Mouse (Mus musculus) stomach, postnatal 0 days (tissue): ENCODE measurements around the gene Ctrb1. TPM values are rescaled to one million over a fixed set of nuclear protein-coding genes. Genes with fewer than 3 reads are reported as not detected.

Source experiments
- ATAC-seq: fragments of 200-750 bp; cut with Nextera tagmentation; 2 replicates; pipeline ENCODE4 v1.8.0; 2017; ENCODE audit not compliant: low FRiP score, low TSS enrichment
- DNase-seq: peaks from one replicate; pipeline ENCODE4 v3.0.0-alpha.2; 2016; ENCODE audit warnings: low spot score
- H3K27ac ChIP-seq: fragments of 300-500 bp; sonication (generic); replicated peaks from 2 replicates; pipeline ENCODE4 v1.5.1; 2014; ENCODE audit warnings: mild to moderate bottlenecking, control low read depth
- H3K27me3 ChIP-seq: fragments of 300-500 bp; sonication (generic); 2 replicates; pipeline ENCODE4 v1.6.1; 2014; ENCODE audit warnings: low read length; ENCODE audit not compliant: control insufficient read depth, insufficient read depth
- H3K36me3 ChIP-seq: fragments of 300-500 bp; sonication (generic); 2 replicates; pipeline ENCODE4 v1.6.1; 2014; ENCODE audit warnings: low read length, mixed read lengths; ENCODE audit not compliant: control insufficient read depth, insufficient read depth
- H3K4me1 ChIP-seq: fragments of 300-500 bp; sonication (generic); replicated peaks from 2 replicates; pipeline ENCODE4 v1.6.1; 2014; ENCODE audit warnings: antibody characterized with exemption; ENCODE audit not compliant: control insufficient read depth, insufficient read depth
- H3K4me2 ChIP-seq: fragments of 300-500 bp; sonication (generic); replicated peaks from 2 replicates; pipeline ENCODE4 v1.6.1; 2014; ENCODE audit warnings: low read depth, mild to moderate bottlenecking, control low read depth, moderate library complexity
- H3K4me3 ChIP-seq: fragments of 300-500 bp; sonication (generic); 2 replicates; pipeline ENCODE4 v1.5.1; 2014; ENCODE audit warnings: low read depth, low read length, control low read depth
- H3K9ac ChIP-seq: fragments of 300-500 bp; sonication (generic); 2 replicates; pipeline ENCODE4 v1.6.1; 2014; ENCODE audit warnings: mild to moderate bottlenecking, low read length, control low read depth, mixed read lengths
- H3K9me3 ChIP-seq: fragments of 300-500 bp; sonication (generic); 2 replicates; pipeline ENCODE4 v1.6.1; 2016; ENCODE audit warnings: low read length; ENCODE audit not compliant: control insufficient read depth
- CTCF ChIP-seq: IDR thresholded peaks from 2 replicates; pipeline ENCODE4 v1.5.1; 2016; ENCODE audit warnings: antibody characterized with exemption, low read depth, mild to moderate bottlenecking, moderate library complexity
- EP300 ChIP-seq: optimal IDR thresholded peaks from 2 replicates; pipeline ENCODE3; 2016; ENCODE audit warnings: antibody characterized with exemption
- WGBS: fragments of 180-500 bp; shearing (Covaris S2); extraction: QIAGEN DNeasy Blood & Tissue Kit; methylation state at CpG from one replicate; pipeline ENCODE4 v1.1.7; 2014; 5-methylcytosine and 5-hydroxymethylcytosine counted together
- polyA plus RNA-seq: library from polyadenylated mRNA; unstranded; fragments of >200 nt; fragmentation: Nextera tagmentation; extraction: Ambion mirVana; gene quantifications from 2 replicates; pipeline ENCODE4 v1.2.1, GENCODE M21; 2015

The Ctrb1 gene
- polyA plus RNA-seq, 1 experiment from 2014 or later = 24.1 TPM

DNA sequence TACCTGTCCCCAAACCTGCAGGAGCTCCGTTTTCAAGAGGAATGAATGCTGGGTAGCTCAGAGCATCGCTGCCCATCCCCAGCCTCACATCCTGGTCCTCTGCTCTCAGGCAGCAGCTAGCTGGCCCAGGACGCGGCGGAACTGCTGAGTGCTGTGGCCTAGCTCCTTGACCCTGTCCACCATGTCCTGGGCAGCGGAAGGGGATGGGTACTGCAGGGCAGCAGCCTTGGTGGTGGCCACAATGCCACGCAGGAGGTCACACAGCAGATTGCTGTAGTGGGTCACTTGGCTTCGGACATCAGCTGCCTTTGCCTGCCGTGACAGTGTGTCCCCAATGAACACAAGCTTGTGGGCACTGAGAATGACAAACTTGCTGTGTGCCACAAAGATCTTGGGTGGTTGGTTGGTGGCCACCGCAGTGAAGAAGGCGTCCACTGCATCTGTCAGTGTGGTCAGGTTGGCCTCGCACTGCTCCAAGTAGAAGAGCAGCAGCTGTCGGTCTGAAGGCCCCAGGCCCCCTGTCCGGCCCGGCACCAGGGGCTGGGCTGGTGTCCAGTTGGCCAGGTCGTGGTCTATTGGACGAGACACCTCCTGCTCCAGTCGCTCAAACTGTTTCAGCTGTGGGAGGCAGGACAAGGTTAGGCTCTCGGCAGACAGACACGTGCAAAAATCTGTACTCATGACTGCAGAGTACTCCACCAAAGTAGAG lies 20.1 kb upstream of the Ctrb1 start:
- H3K36me3 ChIP-seq = peaks cover 22% of the 10 kb centered on the region

DNA sequence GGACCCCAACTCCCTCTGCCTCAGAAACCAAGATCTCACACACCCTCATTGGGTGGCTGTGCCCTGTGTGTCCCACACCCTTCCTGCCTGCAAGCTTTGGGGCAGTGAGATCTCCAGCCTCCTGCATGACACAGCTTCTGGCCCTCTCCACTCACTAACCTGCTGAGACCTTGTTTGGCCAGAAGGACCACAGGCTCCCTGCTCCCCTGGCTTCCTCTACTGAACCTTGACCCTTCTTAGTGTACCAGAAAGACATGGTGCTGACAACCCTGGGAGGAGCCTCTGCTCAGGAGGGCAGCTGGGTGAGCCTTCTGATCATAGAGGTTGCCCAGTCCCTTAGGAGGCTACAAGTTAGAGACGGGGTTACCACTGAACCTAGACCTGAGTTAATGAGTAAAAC lies 18.4 kb upstream of the Ctrb1 start:
- peak; percentile 39 for DNase-seq
- Histone ChIP-seq H3K36me3 (peaks cover 18% of the 10 kb centered on the region), H3K4me2 (no peak overlapping the region), H3K27ac (peak overlapping the region; percentile 75), H3K4me3 (no peak overlapping the region), H3K27me3 (no peaks in the 10 kb centered on the region), H3K9me3 (no peaks in the 10 kb centered on the region), H3K4me1 (no peaks in the 10 kb centered on the region), H3K9ac (0 out of 2 replicates have a peak overlapping the region, but pooled peaks have one; percentile 8)
- TF ChIP-seq EP300 (no peak), CTCF (no peak)
- ATAC-seq = no peak
- WGBS = 71% methylated on average over 1 of the region's 1 CpGs

More for the DNA sequence above, 20.1 kb upstream of the Ctrb1 start:
- Histone ChIP-seq H3K4me1 (no peaks in the 10 kb centered on the region), H3K27ac (no peak overlapping the region), H3K27me3 (no peaks in the 10 kb centered on the region), H3K9me3 (no peaks in the 10 kb centered on the region), H3K4me2 (no peak overlapping the region), H3K9ac (no peak overlapping the region), H3K4me3 (no peak overlapping the region)
- 87% methylated on average over 20 of the region's 20 CpGs for WGBS
- ATAC-seq (no peak), DNase-seq (peak; percentile 14)
- TF ChIP-seq CTCF (no peak), EP300 (no peak)

DNA sequence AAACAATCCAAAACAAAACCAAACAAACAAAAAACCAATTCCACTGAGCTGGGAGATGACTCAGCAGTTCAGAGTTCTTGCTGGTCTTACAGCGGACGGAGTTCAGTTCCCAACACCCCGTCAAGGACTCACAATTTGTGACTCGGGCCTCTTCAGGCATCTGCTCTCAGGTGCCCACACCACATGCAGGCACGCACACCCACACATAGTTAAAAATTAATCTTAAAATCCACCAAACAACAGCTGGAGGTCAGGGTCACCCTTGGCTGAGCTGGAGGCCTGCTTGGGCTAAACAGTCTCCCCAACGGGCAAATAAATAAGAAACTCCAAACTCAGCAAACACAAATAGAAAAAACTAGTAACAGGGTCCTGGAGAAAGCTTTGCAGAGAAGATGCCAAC lies 17.5 kb upstream of the Ctrb1 start:
- Histone ChIP-seq H3K9me3 (no peaks in the 10 kb centered on the region), H3K36me3 (peaks cover 10% of the 10 kb centered on the region), H3K4me1 (no peaks in the 10 kb centered on the region), H3K27me3 (no peaks in the 10 kb centered on the region), H3K9ac (no peak overlapping the region), H3K4me2 (no peak overlapping the region), H3K4me3 (no peak overlapping the region), H3K27ac (peak overlapping the region; percentile 75)
- ATAC-seq (no peak), DNase-seq (peak; percentile 49)
- WGBS = 52% methylated on average over 6 of the region's 6 CpGs
- TF ChIP-seq EP300 = no peak
- no peak for TF ChIP-seq CTCF

DNA sequence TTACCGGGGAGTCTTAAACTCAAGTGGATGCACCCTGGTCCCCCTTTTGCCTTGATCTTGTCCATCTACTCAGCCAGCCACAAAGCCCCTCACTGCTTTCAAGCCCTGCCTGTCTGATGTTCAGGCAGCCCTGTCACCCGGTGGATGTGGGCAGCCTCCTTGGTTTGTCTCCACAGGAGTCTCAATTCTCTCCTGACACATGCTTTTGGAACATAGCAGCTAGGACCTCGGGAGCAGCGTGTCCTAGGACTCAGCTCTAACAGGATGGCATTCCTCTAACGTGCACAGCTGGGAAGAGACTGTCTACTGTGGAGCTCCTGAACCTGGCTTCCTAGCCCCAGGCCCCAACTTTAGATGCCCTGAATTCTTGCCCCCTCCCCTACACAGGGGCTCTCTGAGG lies 14.9 kb upstream of the Ctrb1 start:
- DNase-seq (no peak), ATAC-seq (no peak)
- no peak overlapping the region for H3K4me2 ChIP-seq
- H3K36me3 ChIP-seq = peaks cover 1% of the 10 kb centered on the region; the same call in 1 of the 2 replicates
- H3K4me3 ChIP-seq = no peak overlapping the region
- 48% methylated on average over 5 of the region's 5 CpGs for WGBS
- H3K9me3 ChIP-seq = no peaks in the 10 kb centered on the region
- no peak overlapping the region for H3K9ac ChIP-seq
- H3K4me1 ChIP-seq = no peaks in the 10 kb centered on the region
- H3K27me3 ChIP-seq = no peaks in the 10 kb centered on the region
- peak overlapping the region; percentile 86 for H3K27ac ChIP-seq
- TF ChIP-seq EP300 (no peak), CTCF (no peak)

DNA sequence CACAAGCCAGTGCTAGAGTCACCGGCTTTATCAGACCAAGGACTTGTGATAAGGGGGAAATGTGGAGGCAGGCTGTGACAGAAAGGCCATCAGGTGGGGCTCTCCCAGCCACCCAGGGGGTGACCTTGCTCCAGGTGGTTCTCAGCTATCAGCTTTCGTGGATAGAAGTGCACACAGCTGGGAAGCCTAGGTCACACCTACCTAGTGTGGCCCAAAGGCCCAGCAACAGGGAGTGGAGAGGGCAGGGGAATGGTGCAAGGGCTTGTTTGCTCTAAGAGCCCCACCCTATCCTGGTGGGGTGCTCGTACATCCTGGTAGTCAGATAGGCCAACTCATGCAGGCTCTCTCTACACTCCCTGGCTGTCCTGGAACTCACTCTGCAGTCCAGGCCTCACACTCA lies 14.4 kb upstream of the Ctrb1 start:
- no peaks in the 10 kb centered on the region for H3K4me1 ChIP-seq
- WGBS = 45% methylated on average over 3 of the region's 3 CpGs
- H3K27ac ChIP-seq = peak overlapping the region; percentile 86
- H3K4me2 ChIP-seq = no peak overlapping the region
- no peak overlapping the region for H3K9ac ChIP-seq
- H3K9me3 ChIP-seq = no peaks in the 10 kb centered on the region
- H3K4me3 ChIP-seq = no peak overlapping the region
- H3K36me3 ChIP-seq = no peaks in the 10 kb centered on the region
- ATAC-seq = peak; percentile 95
- no peaks in the 10 kb centered on the region for H3K27me3 ChIP-seq
- TF ChIP-seq CTCF (peak; percentile 13; the same call in 1 of the 2 replicates), EP300 (no peak)
- DNase-seq = peak; percentile 86

DNA sequence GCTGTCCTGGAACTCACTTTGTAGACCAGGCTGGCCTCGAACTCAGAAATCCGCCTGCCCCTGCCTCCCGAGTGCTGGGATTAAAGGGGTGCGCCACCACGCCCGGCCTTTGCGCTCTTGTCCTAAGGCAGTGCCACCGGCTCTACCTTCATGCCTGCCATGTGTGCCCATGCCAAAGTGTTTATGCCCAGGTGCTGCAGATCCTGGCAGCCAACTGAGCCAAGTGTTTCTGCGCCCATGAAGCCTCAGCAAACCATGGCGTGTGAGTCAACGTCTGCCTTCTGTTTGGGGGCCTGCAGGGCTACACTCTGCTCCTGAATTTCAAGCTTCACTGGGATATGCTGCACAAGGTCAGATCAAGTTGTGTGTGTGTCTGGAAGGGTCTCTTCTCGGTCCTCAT lies 13.8 kb upstream of the Ctrb1 start:
- H3K27me3 ChIP-seq = no peaks in the 10 kb centered on the region
- H3K4me3 ChIP-seq = no peak overlapping the region
- no peaks in the 10 kb centered on the region for H3K4me1 ChIP-seq
- no peaks in the 10 kb centered on the region for H3K36me3 ChIP-seq
- peak; percentile 38 for DNase-seq
- H3K9me3 ChIP-seq = no peaks in the 10 kb centered on the region
- peak overlapping the region; percentile 86 for H3K27ac ChIP-seq
- H3K9ac ChIP-seq = no peak overlapping the region; the same call in 1 of the 2 replicates
- TF ChIP-seq CTCF (no peak), EP300 (no peak)
- no peak for ATAC-seq
- WGBS = 81% methylated on average over 12 of the region's 12 CpGs
- no peak overlapping the region for H3K4me2 ChIP-seq
